Mouse (Mus musculus) small intestine, adult 2 months (tissue): ENCODE results near the gene Cd247.

Experiments used
- CTCF ChIP-seq: fragments of 200-500 bp; IDR thresholded peaks from 2 replicates; pipeline ENCODE4 v1.5.1; 2012; ENCODE audit warnings: low read depth, mild to moderate bottlenecking, control low read depth, inconsistent platforms, low read length, moderate library complexity, mixed read lengths; ENCODE audit not compliant: insufficient replicate concordance, insufficient read length; ENCODE audit errors: extremely low read depth
- POLR2A ChIP-seq: fragments of 200-500 bp; IDR thresholded peaks from 2 replicates; pipeline ENCODE4 v1.6.1; 2012; ENCODE audit warnings: low read depth, mild to moderate bottlenecking, control low read depth, inconsistent platforms, low read length, moderate library complexity

- TF ChIP-seq POLR2A, result no peak
- TF ChIP-seq CTCF, result no peak
Measured at GRCm38 (mm10) chr1:165848417-165848816, 59.9 kb downstream of the Cd247 start.
